Mouse (Mus musculus) layer of hippocampus, adult 18-20 months (tissue): Measurements from ENCODE around the gene Tbc1d15. TPM values are rescaled to one million over a fixed set of nuclear protein-coding genes. Genes with fewer than 3 reads are reported as not detected.

ENCODE experiments used
- DNase-seq, 2 experiments: peaks; one replicate each; pipeline ENCODE4 v3.0.0; 2022; ENCODE audit warnings: low spot score in 2 of 2
- long read RNA-seq: library from polyadenylated mRNA; stranded (forward); transcript quantifications from one replicate; pipeline ENCODE4 v2.0.0, GENCODE M21; 2021
- total RNA-seq, 2 experiments: library from RNA; stranded (reverse); gene quantifications; 2 replicates each; pipeline ENCODE4 v1.2.3; 2021

The Tbc1d15 gene
- total RNA-seq = 10 to 100 TPM; 60.3 to 62.9 TPM
- long read RNA-seq, transcript Tbc1d15-201 (17 exons, 3,752 nt) = major isoform, 60 of 69 reads
- long read RNA-seq, partial matches to known transcripts = 7 of 69 reads
- long read RNA-seq, other reads (novel, unspliced or antisense) = 2 of 69 reads

DNA sequence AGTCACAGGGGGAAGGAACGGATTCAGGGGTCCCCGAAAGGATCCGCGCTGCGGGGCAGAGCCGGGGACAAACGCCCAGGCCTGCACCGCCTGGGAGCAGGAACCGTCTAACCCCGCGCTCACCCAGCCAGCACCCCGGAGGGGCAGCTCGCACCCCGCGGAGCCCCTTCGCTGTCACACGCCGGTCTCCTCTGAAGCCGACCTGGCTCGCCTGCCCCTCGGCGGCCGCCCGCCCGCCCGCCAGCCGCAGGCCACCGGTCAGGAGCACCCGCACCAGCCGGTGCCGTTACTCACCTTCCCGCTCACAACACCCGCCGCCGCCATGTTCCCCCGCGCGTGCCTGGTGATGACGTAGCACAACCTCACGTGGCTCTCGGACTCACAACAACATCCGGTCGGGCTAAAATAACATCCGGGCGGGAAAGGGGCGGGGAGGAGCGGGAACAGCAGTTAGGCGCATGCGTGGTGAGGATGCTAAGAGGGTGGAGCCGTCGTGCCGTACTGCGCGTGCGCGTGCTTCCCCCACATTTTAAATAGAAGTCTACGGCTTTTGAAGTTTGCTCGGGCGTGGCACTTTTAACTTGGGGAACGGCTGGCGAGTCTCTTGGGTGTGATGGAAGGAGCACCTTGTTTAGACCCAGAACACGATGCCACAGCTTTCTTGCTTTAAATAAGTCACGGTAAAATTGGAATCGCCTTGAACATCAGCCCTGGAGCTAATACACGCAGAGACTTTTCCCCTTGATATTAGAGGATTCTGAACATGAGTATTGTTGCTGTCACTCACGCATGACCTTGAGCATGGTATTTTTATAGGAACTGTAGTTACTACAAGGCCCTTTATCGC, at the start of gene Tbc1d15:
Gene Tbc1d15, minus strand, starts transcription at position 380 of the 847 bp plus-strand sequence.
- DNase-seq = peak; percentile 96 to 99

DNA sequence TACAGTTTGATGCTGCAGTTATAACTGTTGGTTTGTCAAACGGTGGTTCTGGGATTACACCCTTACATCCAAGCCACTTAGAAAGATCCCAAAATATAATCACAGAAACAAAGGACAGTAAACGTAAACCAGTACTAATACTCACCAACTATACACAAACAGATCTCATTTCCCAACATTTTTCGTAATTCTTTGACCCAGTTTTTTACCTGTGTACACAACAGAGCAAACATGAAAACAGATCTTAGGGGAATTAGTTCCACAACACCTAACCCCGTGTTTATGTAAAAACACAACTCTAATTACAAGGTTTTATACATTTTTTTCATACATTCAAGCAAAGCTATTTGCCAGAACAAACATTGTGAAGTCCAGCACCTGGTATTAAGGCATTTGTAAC, 47.4 kb upstream of the Tbc1d15 start:
- DNase-seq = no peak

GRCm38 (mm10) chr10:115297582-115297981, 46.3 kb upstream of the Tbc1d15 start:
- DNase-seq = no peak

GRCm38 (mm10) chr10:115296401-115296935, 45.2 kb upstream of the Tbc1d15 start:
- no peak for DNase-seq

- DNase-seq = no peak
Observed at GRCm38 (mm10) chr10:115295162-115295561, 43.9 kb upstream of the Tbc1d15 start.

DNA sequence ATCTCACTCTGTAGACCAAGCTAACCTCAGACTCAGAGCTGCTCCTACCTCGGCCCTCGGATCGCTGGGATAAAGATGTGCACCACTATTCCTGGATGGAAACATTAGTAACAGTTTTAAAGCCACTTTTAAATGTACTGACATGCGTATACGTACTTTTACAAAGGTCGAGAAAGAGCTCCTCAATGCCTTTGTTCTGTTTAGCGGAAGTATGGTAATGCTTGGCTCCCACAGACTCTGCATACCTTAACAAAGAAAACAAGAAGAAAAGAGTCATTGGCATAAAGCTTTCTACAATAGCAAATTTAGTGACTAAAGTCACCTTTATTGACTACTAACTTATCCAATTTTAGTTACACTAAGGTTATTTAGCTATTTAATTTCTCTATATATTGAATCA, 43.4 kb upstream of the Tbc1d15 start:
- no peak for DNase-seq

GRCm38 (mm10) chr10:115293946-115294345, 42.7 kb upstream of the Tbc1d15 start:
- DNase-seq = peak in 1 of 2 experiments; percentile 44

DNA sequence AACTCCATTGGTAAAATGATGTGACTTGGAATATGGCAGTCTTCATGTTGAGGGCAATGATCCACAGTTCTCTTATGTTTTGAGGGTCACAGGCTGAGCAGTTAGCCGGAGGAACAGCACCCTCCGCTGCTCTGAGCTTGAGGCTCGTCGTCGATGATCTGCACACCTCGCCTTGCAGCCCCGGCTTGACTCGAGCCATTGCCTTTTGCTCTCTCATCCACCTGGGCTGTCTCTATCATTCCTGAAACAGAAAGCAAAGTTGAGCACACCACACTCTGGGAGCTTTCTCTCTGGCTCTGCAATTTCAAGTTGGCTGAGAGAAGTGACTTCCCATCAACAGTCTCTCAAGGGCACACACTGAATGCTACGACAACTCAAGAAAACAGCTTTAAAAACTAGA, 39.4 kb upstream of the Tbc1d15 start:
- no peak for DNase-seq

- DNase-seq = no peak
Observed at GRCm38 (mm10) chr10:115288856-115289255, 37.6 kb upstream of the Tbc1d15 start.

- no peak for DNase-seq
Observed at GRCm38 (mm10) chr10:115284170-115284569, 32.9 kb upstream of the Tbc1d15 start.

DNA sequence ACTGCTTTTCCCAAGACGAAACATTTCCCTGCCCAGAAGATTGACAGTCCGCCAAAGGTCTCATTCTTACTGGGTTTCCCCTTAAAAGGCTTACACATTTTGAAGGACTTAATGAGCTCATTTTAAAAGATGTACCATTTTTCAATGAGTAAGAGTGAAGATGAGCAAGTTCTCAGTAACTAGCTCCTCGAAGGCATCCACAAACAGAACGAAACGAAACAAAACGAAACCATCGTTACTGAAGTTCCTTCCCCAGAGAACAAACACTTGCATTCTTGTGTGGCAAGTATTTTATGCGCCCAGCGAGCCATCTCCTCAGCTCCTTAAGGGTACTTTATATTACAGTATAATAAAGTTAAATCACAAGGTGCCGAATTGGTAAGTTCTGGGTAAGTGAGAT, 30.1 kb upstream of the Tbc1d15 start:
- no peak for DNase-seq

DNA sequence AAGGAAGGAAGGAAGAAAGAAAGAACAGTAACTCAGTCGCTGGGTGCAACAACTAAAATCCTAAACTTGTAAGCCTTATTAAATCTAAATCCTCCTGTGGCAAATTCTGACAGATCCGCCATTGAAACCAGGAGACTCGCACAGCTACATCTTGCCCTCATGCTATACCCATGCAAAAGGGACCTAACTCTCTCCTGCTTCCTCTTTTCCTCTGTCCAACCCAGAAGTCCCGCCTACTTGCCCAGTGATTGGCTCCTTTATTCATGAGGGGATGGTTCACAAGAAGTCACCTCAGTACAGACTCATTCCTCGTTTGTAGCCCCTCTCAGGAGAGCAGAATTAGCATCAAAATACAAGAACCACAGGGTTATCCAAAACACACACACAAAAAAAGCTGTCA, 20.4 kb upstream of the Tbc1d15 start:
- DNase-seq = no peak

DNA sequence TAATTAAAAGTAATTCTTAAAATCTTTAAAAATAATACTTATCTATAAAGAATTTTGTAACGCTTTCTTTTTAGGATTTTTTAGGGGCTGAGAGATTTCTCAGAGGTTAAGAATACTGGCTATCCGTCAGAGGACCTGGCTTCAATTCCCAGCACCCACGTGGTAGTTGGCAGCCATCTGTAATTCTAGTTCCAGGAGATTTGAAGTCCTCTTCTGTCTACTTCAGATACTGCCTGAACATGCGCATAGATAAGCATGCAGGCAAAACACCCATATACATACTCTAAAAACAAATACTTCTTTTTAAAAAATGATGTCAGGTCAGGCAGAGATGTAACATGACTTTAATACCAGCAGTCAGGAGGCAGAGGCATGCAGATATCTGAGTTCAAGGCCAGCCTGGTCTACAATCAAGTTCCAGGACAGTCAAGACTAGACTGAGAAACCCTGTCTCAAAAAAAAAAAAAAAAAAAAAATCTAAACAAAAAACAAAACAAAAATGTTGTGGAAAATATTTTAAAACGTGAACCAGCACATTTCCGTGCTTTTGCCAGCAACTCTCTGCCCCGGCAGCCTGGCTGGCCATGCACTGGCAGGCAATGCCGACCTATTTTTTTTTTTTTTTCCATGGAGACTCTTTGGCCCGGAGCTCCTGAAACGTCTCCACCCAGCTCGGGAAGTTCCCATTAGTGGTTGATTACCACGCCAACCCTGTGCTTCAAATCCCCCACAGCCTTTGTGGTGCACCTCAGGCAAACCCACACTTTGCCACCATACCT, 19.5 kb upstream of the Tbc1d15 start:
- DNase-seq = no peak

DNA sequence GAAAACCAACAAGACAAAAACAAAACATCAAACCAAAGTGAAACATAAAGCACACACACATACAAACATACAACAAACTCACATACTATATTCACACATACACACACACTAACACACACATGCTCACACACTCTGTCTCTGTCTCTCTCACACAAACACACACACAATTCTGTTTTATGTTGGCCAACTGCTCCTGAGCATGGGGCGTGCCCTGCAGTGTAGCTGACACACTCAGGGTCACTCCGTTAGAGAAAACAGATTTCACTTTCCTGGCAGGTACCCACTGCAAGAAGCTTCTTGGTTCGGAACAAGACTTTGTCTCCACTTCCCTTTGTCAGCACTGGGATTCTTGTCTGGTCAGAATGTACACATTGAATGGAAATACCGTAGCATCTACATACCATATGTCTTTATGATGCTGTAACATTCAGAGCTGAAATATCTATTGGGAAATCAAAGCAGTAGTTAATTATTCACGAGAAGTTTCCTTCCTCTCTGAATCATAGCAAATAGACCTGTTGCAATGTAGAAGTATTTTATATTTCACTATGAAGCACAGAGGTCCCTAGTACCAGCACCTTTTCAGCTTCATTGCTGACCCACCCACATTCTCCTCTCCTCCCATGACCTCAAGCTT, 11.8 kb upstream of the Tbc1d15 start:
- DNase-seq = no peak

GRCm38 (mm10) chr10:115262261-115262660, 11.0 kb upstream of the Tbc1d15 start:
- DNase-seq = no peak

- DNase-seq = no peak
Observed at GRCm38 (mm10) chr10:115261428-115261827, 10.2 kb upstream of the Tbc1d15 start.

- DNase-seq = no peak
Observed at GRCm38 (mm10) chr10:115256162-115256561, 4.9 kb upstream of the Tbc1d15 start.

- no peak for DNase-seq
Observed at GRCm38 (mm10) chr10:115253521-115253920, 2.3 kb upstream of the Tbc1d15 start.

DNA sequence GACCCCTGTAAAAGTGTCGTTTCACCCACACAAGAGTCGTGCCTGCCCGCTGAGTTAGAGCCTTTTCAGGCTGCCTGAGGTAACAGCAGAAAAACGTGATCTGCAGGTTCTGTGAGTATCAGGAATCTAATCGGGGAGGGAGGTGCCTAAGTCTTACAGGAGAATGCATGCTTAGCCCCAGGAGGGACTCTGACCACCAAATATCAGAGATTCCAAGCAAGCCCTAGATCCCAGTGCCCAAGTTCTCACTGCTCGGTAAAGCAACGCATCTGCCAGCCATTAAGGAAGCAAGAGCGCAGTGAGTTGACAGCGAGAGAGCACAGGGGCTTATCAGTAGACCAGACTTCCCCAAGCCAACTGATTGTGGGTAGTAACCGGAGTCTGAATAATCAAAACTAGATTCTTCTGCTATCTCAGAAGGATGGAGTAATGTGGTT, 1.1 kb upstream of the Tbc1d15 start:
- no peak for DNase-seq

GRCm38 (mm10) chr10:115250235-115251087, 806 bp downstream of the Tbc1d15 start:
- peak in 1 of 2 experiments; percentile 30 for DNase-seq
